Mouse (Mus musculus) stomach, embryonic 14.5 days (tissue): ENCODE results near the gene Gfpt2. TPM values are rescaled to one million over a fixed set of nuclear protein-coding genes. Genes with fewer than 3 reads are reported as not detected.

ENCODE experiments used
- ATAC-seq: fragments of 200-750 bp; cut with Nextera tagmentation; 2 replicates; pipeline ENCODE4 v1.8.0; 2017; ENCODE audit warnings: low read depth, moderate TSS enrichment; ENCODE audit not compliant: insufficient number of reproducible peaks, insufficient read depth, low FRiP score
- H3K27ac ChIP-seq: fragments of 300-500 bp; sonication (generic); 2 replicates; pipeline ENCODE4 v1.5.1; 2014; ENCODE audit warnings: mild to moderate bottlenecking, low read length, moderate library complexity, mixed read lengths
- H3K27me3 ChIP-seq: fragments of 300-500 bp; sonication (generic); 2 replicates; pipeline ENCODE4 v1.6.1; 2014; ENCODE audit warnings: low read length, control low read depth, mixed read lengths; ENCODE audit not compliant: control insufficient read depth, insufficient read depth
- H3K36me3 ChIP-seq: fragments of 300-500 bp; sonication (generic); 2 replicates; pipeline ENCODE4 v1.6.1; 2014; ENCODE audit warnings: mild to moderate bottlenecking, control low read depth, low read length, moderate library complexity, mixed read lengths; ENCODE audit not compliant: control insufficient read depth, insufficient read depth
- H3K4me1 ChIP-seq: fragments of 300-500 bp; sonication (generic); 2 replicates; pipeline ENCODE4 v1.6.1; 2014; ENCODE audit warnings: low read length, control low read depth, mixed read lengths; ENCODE audit not compliant: control insufficient read depth, insufficient read depth
- H3K4me2 ChIP-seq: fragments of 300-500 bp; sonication (generic); replicated peaks from 2 replicates; pipeline ENCODE4 v1.6.1; 2014; ENCODE audit warnings: low read depth, low read length, control low read depth
- H3K4me3 ChIP-seq: fragments of 300-500 bp; sonication (generic); 2 replicates; pipeline ENCODE4 v1.5.1; 2014; ENCODE audit warnings: low read depth, low read length, control low read depth
- H3K9ac ChIP-seq: fragments of 300-500 bp; sonication (generic); replicated peaks from 2 replicates; pipeline ENCODE4 v1.6.1; 2014; ENCODE audit warnings: low read depth, mild to moderate bottlenecking, control low read depth, low read length, moderate library complexity, mixed read lengths
- H3K9me3 ChIP-seq: fragments of 300-500 bp; sonication (generic); 2 replicates; pipeline ENCODE4 v1.6.1; 2016; ENCODE audit warnings: low read depth, low read length, control low read depth; ENCODE audit not compliant: control insufficient read depth
- WGBS: fragments of 180-500 bp; shearing (Covaris S2); extraction: QIAGEN DNeasy Blood & Tissue Kit; methylation state at CpG from one replicate; pipeline ENCODE4 v1.1.7; 2014; 5-methylcytosine and 5-hydroxymethylcytosine counted together
- polyA plus RNA-seq: library from polyadenylated mRNA; unstranded; fragments of >200 nt; fragmentation: Nextera tagmentation; extraction: Ambion mirVana; gene quantifications from 2 replicates; pipeline ENCODE4 v1.2.1, GENCODE M21; 2014

Gfpt2 gene
- polyA plus RNA-seq, 1 experiment from 2014 or later, result 10.5 TPM

DNA sequence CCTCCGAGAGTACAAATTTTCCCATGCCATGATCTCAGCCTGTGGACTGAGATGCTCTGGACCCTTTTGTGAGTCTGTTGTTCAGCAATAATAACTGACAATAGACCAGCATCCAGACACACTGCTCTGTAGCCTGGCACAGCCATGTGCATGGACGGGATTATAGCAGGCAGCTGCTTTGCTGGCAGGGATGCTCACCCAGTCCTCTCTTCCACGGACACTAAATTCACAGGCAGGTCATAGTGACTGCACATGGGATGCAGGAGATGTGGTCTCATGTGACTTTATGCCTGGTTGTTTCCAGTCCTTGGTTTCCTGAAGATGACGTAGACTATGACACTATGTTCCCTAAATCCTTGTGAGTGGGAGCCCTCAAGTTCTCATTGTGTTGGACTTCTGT lies 19.1 kb upstream of the Gfpt2 start:
- WGBS, result 84% methylated on average over 4 of the region's 4 CpGs
- H3K9me3 ChIP-seq, result no peaks in the 10 kb centered on the region

DNA sequence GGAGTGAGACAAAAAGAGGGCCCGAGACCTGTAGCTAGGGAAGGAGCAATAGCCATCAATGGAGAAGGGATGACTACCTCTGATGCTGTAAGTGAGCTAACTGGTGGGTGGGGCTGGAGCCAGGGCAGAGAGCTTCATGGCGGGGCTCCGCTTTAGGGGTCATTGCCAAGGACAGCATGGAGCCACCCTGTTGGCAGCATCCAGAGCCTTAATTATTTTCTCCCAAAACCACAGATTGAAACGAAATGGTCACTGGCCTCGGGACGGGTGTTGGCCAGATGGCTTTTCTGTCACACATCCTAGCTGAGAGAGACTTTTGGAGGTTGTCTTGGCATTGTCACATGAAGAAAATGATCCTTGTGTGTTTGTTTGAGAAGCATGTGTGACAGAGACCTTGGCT lies 15.1 kb upstream of the Gfpt2 start:
- no peak overlapping the region for H3K4me3 ChIP-seq
- no peaks in the 10 kb centered on the region for H3K9me3 ChIP-seq
- H3K36me3 ChIP-seq, result no peaks in the 10 kb centered on the region
- no peak overlapping the region for H3K4me2 ChIP-seq
- no peak overlapping the region for H3K9ac ChIP-seq
- no peaks in the 10 kb centered on the region for H3K27me3 ChIP-seq
- WGBS, result 91% methylated on average over 6 of the region's 6 CpGs
- no peak for ATAC-seq
- no peak overlapping the region for H3K27ac ChIP-seq
- no peaks in the 10 kb centered on the region for H3K4me1 ChIP-seq

More for the DNA sequence above, 19.1 kb upstream of the Gfpt2 start:
- Histone ChIP-seq H3K27me3 (no peaks in the 10 kb centered on the region), H3K36me3 (no peaks in the 10 kb centered on the region), H3K4me3 (no peak overlapping the region), H3K9ac (no peak overlapping the region), H3K4me1 (no peaks in the 10 kb centered on the region), H3K27ac (no peak overlapping the region), H3K4me2 (no peak overlapping the region)
- ATAC-seq, result no peak

DNA sequence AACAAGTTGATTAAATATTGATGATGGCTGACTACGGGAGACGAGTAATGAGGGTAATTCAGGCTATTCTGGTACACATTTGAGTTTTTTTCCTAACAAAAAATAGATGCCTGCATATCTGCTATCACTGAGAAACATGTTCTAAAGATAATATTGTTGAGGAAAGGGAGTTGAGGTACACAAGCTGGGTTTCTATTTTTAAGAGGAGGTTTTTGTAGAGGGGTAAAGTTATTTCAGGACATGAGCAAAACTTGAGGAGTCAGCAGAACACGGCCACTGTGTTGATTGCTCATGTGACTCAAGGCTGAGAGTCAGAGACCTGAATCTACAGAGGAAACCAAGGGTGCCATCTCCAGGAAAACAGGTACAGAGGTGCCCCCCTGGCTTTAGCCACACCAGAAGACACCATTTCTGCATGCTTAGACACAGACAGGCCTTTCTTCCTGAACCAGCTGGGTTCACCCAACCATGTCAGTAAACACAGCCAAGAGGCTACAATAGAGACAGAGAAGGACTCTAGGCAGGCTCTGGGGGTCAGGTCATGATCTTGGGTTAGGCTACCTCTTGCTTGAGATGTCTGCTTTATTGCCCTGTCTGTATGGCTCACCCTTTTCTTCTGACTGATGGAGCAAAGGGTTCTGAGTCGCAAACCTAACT lies 13.7 kb upstream of the Gfpt2 start:
- Histone ChIP-seq H3K4me3 (no peak overlapping the region), H3K4me2 (no peak overlapping the region), H3K9ac (no peak overlapping the region), H3K9me3 (no peaks in the 10 kb centered on the region), H3K27ac (no peak overlapping the region), H3K27me3 (no peaks in the 10 kb centered on the region), H3K4me1 (no peaks in the 10 kb centered on the region), H3K36me3 (no peaks in the 10 kb centered on the region)
- ATAC-seq, result no peak
- WGBS, result 81% methylated on average over 4 of the region's 4 CpGs

DNA sequence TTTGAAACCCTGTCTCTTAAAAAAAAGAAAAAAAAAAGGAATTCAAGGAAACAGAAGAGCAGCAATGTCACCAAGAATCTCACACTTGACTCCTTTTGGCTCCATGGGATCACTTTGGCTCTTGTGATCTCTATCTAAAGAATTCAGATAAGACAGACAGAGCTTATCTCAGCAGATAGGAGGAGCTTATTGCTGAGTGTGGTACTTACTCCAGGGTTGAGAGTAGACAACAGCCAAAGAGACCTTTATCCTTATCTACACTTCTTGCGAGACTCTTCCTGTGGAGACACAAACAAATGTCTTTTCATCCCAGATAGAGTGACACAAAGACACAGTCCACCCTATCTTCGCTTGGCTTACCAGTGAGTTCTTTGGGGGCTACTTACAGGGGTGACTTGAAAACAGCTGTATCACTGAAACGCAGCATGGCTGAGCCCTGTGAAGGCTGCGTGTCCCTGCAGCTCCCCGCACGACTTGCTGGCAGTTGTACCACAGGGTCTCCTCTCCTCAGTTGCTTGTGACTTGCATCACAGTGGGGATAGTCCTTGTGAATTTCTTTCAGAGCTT lies 12.1 kb upstream of the Gfpt2 start:
- no peak overlapping the region for H3K4me2 ChIP-seq
- no peaks in the 10 kb centered on the region for H3K4me1 ChIP-seq
- no peaks in the 10 kb centered on the region for H3K27me3 ChIP-seq
- H3K9me3 ChIP-seq, result no peaks in the 10 kb centered on the region
- WGBS, result 35% methylated on average over 6 of the region's 6 CpGs
- no peak for ATAC-seq
- H3K36me3 ChIP-seq, result no peaks in the 10 kb centered on the region
- H3K27ac ChIP-seq, result no peak overlapping the region
- H3K4me3 ChIP-seq, result no peak overlapping the region
- H3K9ac ChIP-seq, result no peak overlapping the region

DNA sequence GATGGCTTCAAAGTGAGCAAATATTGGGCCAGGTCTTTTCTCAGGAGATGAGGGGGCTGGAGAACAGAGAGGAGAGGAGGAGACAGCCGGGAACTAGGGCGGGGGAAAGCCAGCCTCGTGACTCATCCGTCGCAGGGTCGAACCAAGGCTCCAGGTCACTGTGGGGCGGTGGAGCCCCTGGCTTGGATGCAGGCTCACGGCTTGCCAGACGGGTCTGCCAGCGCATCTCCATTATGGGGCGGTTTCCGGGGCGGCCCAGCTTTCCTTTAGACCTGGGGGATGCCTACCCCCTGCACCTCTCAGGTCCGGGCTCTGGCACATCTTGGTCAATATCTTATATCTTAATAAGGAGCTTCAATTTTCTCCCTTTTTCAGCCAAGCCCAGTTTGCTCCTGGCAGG lies 847 bp upstream of the Gfpt2 start:
- Histone ChIP-seq H3K4me2 (no peak overlapping the region), H3K9me3 (0 out of 2 replicates have a peak, but pooled peaks cover 4% of the 10 kb centered on the region), H3K36me3 (no peaks in the 10 kb centered on the region), H3K9ac (no peak overlapping the region), H3K27ac (no peak overlapping the region), H3K4me1 (0 out of 2 replicates have a peak, but pooled peaks cover 6% of the 10 kb centered on the region), H3K27me3 (no peaks in the 10 kb centered on the region), H3K4me3 (no peak overlapping the region)
- 3% methylated on average over 14 of the region's 14 CpGs for WGBS
- no peak for ATAC-seq

DNA sequence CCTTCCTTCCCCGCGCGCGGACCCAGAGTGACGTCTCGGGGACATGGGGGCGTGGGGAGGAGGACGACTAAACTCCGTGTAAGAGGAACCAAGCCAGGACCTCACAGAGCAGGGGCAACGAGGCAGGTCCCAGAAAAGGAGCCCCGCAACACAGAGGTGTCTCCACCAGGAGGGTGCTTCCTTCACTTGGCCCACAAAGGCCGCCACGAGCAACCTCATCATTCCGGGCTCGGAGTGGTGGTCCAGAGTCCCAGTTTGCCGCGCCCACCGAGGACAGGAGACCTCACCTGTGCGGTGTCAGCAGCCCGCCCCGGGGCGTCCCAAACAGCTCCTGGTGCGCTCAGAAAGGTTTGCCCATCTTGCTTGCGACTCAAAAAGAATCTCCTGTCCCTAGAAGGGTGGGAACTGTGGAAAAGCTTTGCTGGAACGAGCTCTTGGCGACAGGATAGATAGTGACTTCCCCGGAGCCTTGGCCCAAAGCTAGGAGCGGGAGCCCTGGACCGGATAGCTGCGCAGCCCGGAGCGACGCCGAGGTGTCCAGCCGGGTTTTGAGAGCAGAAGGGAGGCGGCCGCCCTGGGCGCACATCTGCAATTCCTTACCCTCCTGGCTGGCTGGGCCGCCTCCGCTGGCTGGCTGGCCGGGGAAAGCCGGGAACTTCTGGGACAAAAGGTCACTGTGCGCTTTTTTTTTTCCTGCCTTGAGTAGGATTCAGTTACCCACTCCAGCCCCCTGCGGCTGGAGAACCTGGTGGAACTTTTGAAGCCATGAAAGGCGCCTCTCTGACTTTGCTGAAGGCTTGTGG lies 565 bp downstream of the Gfpt2 start:
- under 1% methylated on average over 45 of the region's 45 CpGs for WGBS
- ATAC-seq, result 0 out of 2 replicates have a peak, but pooled peaks have one; percentile 7
- H3K27ac ChIP-seq, result no peak overlapping the region

DNA sequence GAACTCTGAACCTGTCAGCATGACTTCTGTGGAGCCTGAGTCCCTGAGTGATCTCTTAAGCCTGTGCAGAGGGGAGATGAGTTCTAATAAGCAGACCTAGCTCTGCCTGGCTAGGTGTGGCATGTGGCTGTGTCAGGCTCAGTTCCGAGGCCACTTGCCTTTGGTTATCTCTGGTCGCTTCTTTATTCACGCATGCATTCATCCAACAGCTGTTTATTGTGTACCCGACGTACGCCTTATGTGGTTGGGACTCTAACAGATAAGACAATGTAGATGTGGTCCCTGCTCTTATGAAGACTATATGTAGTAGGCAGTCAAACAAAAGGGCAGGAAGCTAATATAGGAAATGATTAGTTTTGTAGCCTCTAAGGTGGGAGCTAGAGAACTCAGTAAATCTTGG lies 5.0 kb downstream of the Gfpt2 start:
- H3K9ac ChIP-seq, result no peak overlapping the region
- 88% methylated on average over 6 of the region's 6 CpGs for WGBS
- no peak overlapping the region for H3K4me3 ChIP-seq
- no peaks in the 10 kb centered on the region for H3K9me3 ChIP-seq
- H3K4me2 ChIP-seq, result no peak overlapping the region
- H3K27me3 ChIP-seq, result no peaks in the 10 kb centered on the region
- H3K36me3 ChIP-seq, result no peaks in the 10 kb centered on the region
- ATAC-seq, result no peak
- H3K4me1 ChIP-seq, result peaks cover 6% of the 10 kb centered on the region; the same call in 1 of the 2 replicates
- no peak overlapping the region for H3K27ac ChIP-seq

More for the DNA sequence above, 565 bp downstream of the Gfpt2 start:
- H3K27me3 ChIP-seq, result no peaks in the 10 kb centered on the region
- 0 out of 2 replicates have a peak, but pooled peaks cover 6% of the 10 kb centered on the region for H3K4me1 ChIP-seq
- H3K9ac ChIP-seq, result peak overlapping the region; percentile 23; the same call in 1 of the 2 replicates
- H3K9me3 ChIP-seq, result 0 out of 2 replicates have a peak, but pooled peaks cover 3% of the 10 kb centered on the region
- H3K4me2 ChIP-seq, result peak overlapping the region; percentile 94
- H3K36me3 ChIP-seq, result no peaks in the 10 kb centered on the region
- peak overlapping the region; percentile 46 for H3K4me3 ChIP-seq

DNA sequence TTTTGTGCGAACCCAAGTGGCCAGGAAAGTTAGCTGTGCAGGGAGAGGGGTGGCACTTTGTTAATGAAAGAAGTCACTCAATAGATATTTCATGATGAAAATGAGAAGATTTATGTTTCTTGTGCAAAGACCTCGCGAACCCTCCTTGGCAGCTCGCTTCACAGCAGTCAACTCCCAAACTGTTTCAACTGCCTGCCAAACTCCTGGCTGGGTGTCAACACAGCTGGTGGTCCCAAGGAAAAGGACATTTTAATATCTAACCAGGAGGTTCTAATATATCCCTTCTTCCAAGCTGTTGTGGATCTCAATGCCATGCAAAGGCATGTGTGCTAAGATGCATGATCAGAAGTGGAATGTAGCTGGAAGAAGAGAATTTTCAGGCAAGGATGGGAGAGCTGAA lies 7.5 kb downstream of the Gfpt2 start:
- H3K27ac ChIP-seq, result no peak overlapping the region
- H3K4me3 ChIP-seq, result no peak overlapping the region
- H3K9me3 ChIP-seq, result no peaks in the 10 kb centered on the region
- H3K36me3 ChIP-seq, result no peaks in the 10 kb centered on the region
- H3K9ac ChIP-seq, result no peak overlapping the region
- WGBS, result 42% methylated on average over 4 of the region's 4 CpGs
- no peaks in the 10 kb centered on the region; the same call in 1 of the 2 replicates for H3K4me1 ChIP-seq
- H3K27me3 ChIP-seq, result no peaks in the 10 kb centered on the region
- H3K4me2 ChIP-seq, result no peak overlapping the region
- ATAC-seq, result no peak
